ENCODE assay signal across 9 mouse cellular contexts in genomic region chr11:86958721-86959675, GRCm38 (mm10). TPM values are rescaled to one million over a fixed set of nuclear protein-coding genes. Genes with fewer than 3 reads are reported as not detected.
A peak's percentile ranks its signal among the peaks of the same experiment; 100 is the strongest.
DNase-seq lines count a peak whose midpoint lies in the region; ATAC-seq and TF ChIP-seq lines count a peak whose summit lies in the region.
"Had no signal": no experiment of that assay in that cellular context is flagged by ENCODE, and none has a peak within 500 bp of the region (broad histone marks: within the 10 kb centered on the region; RNA-seq: fewer than 3 reads in every experiment).

No protein-coding gene starts in this region.

- peak in 1 of 2 experiments; percentile 49 for DNase-seq in heart, adult 2 months
- DNase-seq in heart, postnatal 36 days = no peak
- DNase-seq in cerebellum, adult 9-10 months = peak; percentile 65
- peak; percentile 45 to 50 for DNase-seq in thymus, postnatal 10 days (ENCODE audit: low spot score in 2 of 2)
- DNase-seq in adrenal gland, adult 8-10 months = no peak
- no peak for DNase-seq in embryo, embryonic 11 days

- no peak overlapping the region for H3K4me2 ChIP-seq in limb, embryonic 12.5 days

- WGBS in heart, adult 2 months = 17% methylated on average over 12 of the region's 12 CpGs
- 24% methylated on average over 12 of the region's 12 CpGs for WGBS in limb, embryonic 12.5 days

- peak overlapping the region; percentile 87 for H3K27ac ChIP-seq in heart, adult 2 months
- peak overlapping the region; percentile 79 for H3K27ac ChIP-seq in limb, embryonic 12.5 days

- intact Hi-C loops in heart, adult 2 months (cut with DNase I) = loop anchor here (1.0 kb wide), 1 partner anchor 39 kb away; no protein-coding TSS in a partner anchor
- intact Hi-C loops in heart, postnatal 36 days (cut with DNase I) = loop anchor here (2.0 kb wide), 2 partner anchors 34 to 38 kb away; partner anchors contain the start of gene Ypel2

- TF ChIP-seq CTCF in heart, adult 2 months (IDR thresholded peaks at IDR 0.05) = no peak

- H3K4me1 ChIP-seq in heart, adult 2 months (ENCODE audit: control insufficient read depth, insufficient read depth, low read length) = peaks cover 69% of the 10 kb centered on the region
- peaks cover 76% of the 10 kb centered on the region for H3K4me1 ChIP-seq in limb, embryonic 12.5 days (replicated peaks)

- TF ChIP-seq EP300 in heart, adult 2 months (IDR thresholded peaks at IDR 0.05; ENCODE audit: insufficient read depth, low read depth, low read length) = no peak

- no peak overlapping the region for H3K4me3 ChIP-seq in heart, adult 2 months
- H3K4me3 ChIP-seq in limb, embryonic 12.5 days (replicated peaks) = no peak overlapping the region

- H3K36me3 ChIP-seq in heart, adult 2 months (ENCODE audit: control insufficient read depth, insufficient read depth, low read length) = peaks cover 65% of the 10 kb centered on the region
- peaks cover 17% of the 10 kb centered on the region; the same call in 1 of the 2 replicates for H3K36me3 ChIP-seq in limb, embryonic 12.5 days
- H3K36me3 ChIP-seq: G1E had no signal

- H3K9me3 ChIP-seq in limb, embryonic 12.5 days = no peaks in the 10 kb centered on the region
- H3K9me3 ChIP-seq: G1E had no signal

- H3K9ac ChIP-seq in heart, adult 2 months (ENCODE audit: low read depth, low read length) = peak overlapping the region; percentile 24
- no peak overlapping the region for H3K9ac ChIP-seq in limb, embryonic 12.5 days (replicated peaks)

- ATAC-seq in hematopoietic stem cell, adult 5-6 weeks (replicated peaks in 1 of 2; ENCODE audit: insufficient read depth in 1 of 2, low FRiP score in 2 of 2, low TSS enrichment in 1 of 2, low read depth in 1 of 2, poor library complexity in 2 of 2, severe bottlenecking in 2 of 2) = peak; percentile 66 to 81
- no peak; the same call in 1 of the 2 replicates for ATAC-seq in limb, embryonic 12.5 days (ENCODE audit: insufficient number of reproducible peaks, insufficient read depth, low FRiP score, low TSS enrichment, low read depth)

- no peaks in the 10 kb centered on the region for H3K79me2 ChIP-seq in heart, adult 2 months (replicated peaks; ENCODE audit: control insufficient read depth, insufficient read depth, low read length)

- H3K27me3 ChIP-seq in heart, adult 2 months (ENCODE audit: control insufficient read depth, insufficient read depth, low read length) = no peaks in the 10 kb centered on the region
- no peaks in the 10 kb centered on the region for H3K27me3 ChIP-seq in limb, embryonic 12.5 days

- TF ChIP-seq POLR2A in heart, adult 2 months (IDR thresholded peaks at IDR 0.05; ENCODE audit: insufficient read depth, low read depth, low read length) = no peak

RNA-seq across cellular contexts. Expression of gene Ypel2, which starts 34.5 kb away (rescaled TPM):
- 10 to 100 TPM; 11.6 to 26.3 TPM for total RNA-seq in heart, adult 2 months (2021)
- polyA plus RNA-seq in heart, adult 2 months (2012; rRNA removed) = 7.9 and 12.2 TPM in 2 replicates
- total RNA-seq in heart, postnatal 36 days (2021) = 10 to 100 TPM; 11.1 to 31.6 TPM
- total RNA-seq in hematopoietic stem cell, adult 5-6 weeks (2017) = 5.4 and 5.5 TPM in 2 replicates
- 9.8 and 10.5 TPM in 2 replicates for polyA plus RNA-seq in limb, embryonic 12.5 days (2016; fragmentation: Nextera tagmentation; extraction: Ambion mirVana)
- 10 to 100 TPM; 22.2 to 53.0 (median 26.6) TPM for total RNA-seq in adrenal gland, adult 8-10 months (2022)

Comparison
In these comparisons a context has a peak if more than half of its experiments do, and no peak if none do; other contexts are left out.
1. DNase-seq: peak in cerebellum, adult 9-10 months (single experiment) and thymus, postnatal 10 days (2 of 2); none in heart, postnatal 36 days (0 of 2), adrenal gland, adult 8-10 months (single experiment) and embryo, embryonic 11 days (single experiment).